Mouse (Mus musculus): ENCODE measurements around the gene Wnt7b.

Wnt7b gene

DNA sequence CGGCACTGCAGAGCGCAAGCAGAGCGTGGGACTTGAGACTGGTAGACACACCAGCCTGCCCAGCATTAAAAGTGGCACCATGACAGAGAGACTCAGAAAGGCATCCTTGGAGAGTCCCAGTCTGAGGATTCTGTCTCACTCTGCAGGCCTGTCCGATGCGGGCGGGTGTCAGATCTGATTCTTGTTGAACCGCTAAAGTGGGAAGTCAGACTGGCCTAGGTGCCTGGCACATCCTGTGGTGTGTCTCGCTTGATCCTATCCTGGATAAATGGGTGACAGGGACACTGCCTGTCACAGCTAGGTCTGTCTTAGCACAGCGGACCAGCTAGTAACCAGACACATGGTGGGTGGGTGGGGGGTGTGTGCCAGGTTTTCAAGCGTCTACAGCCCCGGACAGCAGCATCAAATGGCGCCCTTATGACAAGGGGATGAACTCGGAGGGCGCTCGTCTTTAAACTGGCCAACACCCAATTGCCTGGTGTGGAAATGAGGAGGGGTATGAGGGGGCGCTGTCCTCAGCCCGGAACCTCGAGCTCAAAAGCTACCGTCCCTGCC is at the start of gene Wnt7b:
Wnt7b (minus strand) TSS at position 118 of the 555 bp plus-strand sequence.
- no peak for DNase-seq

DNA sequence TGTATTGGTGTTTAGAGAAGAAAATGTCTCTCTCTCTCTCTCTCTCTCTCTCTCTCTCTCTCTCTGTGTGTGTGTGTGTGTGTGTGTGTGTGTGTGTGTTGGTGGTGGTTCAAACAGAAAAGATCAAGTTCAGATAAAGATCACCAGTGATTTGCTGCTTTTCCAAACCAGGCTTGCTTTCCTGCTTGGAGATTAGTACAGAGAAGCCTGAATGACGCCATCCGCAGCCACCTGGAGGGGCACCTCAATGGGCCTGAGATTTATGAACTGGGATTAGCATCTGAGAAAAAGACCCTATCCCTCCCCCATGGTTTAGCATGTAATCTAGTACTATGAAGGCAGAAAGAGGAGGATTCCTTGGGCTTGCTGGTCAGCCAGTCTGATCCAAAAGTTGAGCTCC is 49.3 kb upstream of the Wnt7b start:
- no peak for DNase-seq

DNA sequence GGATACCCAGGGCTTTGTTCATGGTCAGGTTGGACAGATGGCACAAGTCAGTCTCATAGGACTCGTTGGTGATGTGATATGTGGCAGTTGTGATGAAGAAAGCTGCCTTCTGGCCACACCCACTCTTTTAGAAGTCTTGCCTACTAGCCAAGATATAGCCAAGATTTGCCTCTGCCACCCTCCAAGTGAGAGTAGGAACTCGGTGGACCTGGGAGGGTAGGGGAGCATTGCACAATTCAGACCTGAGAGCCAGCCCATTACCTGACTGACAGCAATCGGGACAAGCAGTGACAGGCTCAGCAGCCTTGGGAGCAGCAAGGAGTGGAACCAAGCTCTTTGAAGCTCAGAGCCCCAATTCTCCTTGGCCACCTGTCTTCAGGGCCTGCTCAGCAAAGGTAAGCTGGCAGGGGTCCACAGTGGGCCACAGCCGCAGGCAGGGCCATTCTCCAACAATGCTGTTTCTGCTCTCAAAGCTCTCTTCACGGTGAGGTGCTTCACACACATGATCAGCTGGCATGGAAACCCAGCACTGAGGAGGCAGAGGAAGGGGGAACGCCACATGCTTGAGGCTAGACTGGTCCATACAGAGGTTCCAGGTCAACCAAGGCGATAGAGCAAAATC is 47.8 kb upstream of the Wnt7b start:
- no peak for DNase-seq

DNA sequence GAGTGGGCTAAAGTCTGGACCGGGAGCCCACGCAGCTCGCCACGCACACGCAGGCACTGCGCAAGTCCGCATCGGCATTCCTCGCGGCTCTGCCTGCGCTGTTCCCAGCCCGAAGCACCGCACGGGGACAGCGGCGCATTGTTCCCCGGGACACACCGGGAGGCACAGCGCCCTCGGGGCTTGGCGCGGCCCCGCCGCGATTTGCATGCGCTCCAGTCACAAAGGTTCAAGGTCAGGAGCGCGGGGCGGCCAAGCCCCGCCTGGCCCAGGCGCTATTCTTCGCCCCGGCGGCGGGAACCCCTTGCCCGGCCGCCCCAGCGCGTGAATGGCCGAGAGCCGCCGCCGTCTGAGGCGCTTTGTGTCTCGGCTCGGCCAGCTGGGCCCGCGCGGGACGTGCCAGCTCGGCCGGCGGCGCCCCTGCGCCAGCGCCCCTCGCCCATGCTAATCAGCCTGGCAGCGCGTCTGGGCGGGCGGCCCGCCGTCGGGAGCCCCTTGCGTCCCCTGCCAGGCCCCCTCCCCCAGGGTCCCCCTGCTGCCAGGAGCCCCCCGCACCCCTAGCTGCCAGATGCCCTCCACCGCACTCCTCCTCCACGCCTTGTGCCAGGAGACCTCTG is 43.5 kb upstream of the Wnt7b start:
- peak; percentile 95 for DNase-seq

DNA sequence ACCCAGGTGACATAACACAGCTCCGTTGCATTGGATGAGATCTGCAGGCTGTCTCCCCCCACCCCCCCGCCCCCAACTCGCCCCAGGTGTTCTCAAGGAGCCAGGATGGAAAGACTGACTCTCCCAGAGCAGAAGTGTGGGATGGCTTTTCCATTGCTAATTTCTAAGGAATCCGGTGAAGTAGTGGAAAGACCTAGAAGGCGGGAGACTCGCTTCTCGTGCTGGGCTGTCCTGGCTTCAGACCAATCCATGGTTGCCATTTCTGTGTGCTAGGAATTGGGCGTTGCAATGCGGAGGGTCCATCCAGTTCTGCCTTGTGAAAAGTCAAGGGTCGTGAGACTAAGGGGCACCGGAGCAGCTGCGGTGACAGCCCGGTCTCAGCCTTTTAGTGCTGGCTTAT is 39.9 kb upstream of the Wnt7b start:
- DNase-seq: no peak

DNA sequence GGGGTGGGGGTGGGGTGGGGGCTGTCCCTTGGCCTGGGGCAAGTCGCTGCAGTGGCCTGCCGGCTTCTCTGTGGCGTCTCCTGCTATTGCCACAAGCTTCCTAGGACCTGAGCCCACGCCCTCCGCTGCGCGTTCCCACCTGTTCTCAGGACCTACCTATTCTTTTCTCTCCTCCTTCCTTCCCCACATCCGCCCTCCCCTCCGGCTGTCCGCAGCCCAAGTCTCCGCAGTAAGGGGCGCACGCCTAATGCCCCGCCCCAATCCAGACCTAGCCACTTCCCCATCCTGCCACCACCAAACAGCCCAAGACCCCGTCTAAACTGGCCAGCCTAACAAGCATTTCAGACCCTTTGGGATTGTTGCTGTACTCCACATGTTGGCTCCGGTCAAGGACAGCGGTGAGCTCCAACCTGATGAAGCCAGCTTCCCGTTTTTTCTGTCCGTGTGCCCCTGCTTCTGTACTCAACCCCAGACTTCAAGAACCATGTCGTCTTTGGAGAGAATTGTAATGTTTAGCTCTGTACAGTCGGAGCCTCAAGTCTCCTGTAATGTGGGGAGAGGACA is 33.3 kb upstream of the Wnt7b start:
- peak; percentile 90 for DNase-seq

DNA sequence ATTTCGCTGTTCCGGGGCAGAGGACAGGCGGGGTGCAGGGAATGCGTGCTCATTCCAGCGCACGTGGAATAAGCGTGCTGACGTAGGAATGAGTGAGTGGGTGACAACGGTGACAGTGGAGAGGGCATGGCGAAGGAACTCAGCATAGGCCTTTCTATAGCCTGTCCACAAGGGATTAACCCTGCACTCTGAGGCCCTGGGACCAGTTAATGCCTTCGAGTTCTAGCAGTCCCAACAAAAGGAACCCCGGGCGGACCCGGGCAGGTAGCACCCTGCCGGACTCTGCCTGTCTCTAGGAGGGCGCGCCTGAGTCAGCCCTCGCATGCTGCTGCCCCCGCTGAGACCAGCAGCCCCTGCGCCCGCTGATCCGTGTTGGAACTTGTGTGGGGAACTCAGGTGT is 32.8 kb upstream of the Wnt7b start:
- no peak for DNase-seq

DNA sequence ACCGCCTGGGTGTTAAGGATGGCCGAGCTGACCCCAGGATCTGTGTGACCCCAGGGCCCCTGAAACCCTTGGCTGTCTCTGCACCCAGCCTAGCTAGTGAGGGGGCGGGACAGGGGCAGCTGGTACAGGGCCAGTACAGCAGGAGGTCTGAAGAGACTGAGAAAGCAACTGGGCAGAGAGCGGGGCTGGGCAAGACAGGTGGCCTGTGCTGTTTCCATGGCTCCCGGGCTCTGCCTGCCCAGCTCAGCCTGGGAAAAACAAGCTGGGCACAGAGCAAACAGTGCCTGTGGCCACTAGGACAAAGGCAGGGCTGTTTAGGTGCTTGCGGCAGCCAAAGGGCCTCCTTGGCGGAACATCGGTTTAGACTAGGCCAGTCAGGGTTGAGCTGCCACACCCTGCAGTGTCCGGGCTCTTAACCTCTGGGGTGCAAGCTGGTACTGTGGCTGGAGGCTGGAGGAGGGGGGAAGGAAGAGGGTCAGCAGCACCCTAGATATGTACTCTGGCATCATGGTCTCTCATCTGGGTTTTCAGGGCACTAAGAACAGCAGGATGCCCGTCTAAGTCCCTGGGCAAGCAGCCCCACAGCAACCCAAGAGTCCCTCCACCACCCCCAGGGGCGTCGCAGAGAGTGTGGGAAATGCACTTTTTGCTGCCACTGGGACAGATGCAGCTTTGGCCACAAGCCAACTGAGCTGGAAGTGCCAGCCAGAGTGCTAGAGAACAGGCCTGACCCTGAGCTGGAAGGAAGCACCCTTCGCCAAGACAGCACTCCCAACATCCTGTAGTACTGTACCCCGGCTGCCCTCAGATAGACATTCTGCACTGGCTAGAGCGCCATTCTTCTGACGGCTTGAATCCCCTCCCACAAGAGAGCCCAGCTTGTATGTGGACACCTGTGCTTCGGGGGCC is 31.3 kb upstream of the Wnt7b start:
- peak; percentile 96 for DNase-seq

DNA sequence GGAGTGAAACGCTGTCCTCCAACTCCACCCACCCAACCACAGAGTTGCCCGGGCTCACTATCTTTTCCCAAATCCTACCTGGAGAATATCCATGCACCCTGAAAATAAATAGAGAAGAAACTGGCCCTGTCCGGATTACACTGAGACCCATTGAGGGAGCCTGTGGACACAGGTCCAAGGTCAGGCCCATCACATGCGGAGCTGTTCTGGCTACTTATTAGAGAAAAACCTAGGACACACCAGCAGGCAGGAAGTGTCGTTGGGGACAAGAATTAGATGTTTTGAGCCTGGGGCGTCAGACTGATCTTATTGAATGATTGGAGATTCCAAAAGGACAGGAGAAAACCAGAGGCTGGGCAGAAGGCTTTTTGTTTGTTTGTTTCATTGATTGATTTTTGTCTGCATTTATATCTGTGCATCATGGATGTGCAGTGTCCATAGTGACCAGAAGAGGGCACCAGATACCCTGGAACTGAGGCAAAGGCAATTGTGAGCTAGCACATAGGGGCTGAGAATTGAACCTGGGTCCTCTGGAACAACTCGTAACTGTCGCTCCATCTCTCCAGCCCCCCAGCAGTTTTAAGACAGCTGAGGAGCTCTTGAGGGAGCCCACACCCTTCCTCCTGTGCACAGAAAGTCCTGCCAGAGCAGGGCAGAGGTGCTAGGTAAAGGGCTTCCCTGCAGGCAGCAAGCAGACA is 30.5 kb upstream of the Wnt7b start:
- peak; percentile 93 for DNase-seq

DNA sequence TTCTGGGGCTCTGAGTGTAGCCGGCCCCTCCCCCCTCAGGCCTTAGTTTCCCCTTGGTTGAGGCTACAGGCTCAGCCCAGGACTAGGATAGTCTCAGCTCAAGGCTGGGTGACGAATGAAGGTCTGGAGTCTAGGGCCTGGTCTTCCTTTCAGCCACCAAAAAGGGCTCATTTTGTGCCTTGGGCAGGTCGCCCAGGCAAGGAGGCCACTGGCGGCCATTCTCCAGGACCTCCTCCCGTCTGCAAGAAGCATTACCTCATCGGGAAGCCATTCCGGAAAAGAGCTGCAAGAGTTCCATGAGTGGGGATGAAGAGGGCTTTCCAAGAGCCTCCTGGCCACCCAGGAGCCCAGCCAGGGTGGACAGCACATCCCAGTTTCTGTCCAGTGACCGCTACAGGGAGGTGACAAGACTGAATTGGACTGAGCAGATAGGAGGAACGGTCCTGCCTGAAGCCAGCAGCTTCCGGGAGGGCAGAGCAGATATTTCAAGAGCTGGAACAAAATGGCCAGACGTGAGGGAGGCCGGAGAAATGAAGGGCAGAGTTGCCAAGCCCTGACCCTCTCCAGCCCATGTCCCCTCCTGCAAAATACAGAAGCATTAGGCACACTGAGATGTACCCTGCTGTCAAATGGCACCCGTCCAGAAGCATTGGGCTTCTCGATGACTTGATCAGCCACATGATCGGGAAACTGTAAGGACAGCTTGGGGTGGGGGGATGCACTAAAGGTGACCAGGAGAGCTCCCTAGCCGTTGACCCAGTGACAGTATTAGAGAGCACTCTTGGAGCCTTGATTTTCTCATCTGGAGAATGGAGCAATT is 29.6 kb upstream of the Wnt7b start:
- peak; percentile 99 for DNase-seq

DNA sequence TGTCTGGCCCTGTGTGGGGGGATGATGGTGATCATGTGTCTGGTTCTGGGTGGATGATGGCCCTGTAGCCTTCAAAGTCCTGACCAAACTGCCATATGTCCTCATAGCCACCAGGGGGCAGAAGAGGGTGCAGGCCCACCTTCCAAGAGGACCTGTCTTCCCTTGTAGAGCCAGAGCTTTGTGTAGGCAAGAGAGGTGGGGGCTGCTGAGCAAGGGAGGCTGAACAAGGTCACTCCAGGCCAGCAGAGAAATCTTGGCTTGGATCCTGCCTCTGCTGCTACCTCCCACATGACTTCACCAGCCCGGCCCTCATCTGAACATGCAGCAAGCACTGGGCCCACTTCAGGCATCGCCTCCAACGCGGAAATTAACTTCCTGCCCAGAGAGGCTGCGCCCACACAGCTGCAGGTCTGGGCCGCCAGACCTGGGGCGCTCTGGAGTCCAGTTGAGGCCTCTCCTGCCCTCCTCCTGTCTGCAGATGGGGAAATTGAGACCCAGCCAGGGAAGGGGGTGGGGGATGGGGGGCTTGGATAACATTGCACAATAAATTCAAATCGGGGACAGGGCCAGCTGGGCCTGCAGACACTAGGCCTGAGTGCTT is 28.4 kb upstream of the Wnt7b start:
- DNase-seq: peak; percentile 100

DNA sequence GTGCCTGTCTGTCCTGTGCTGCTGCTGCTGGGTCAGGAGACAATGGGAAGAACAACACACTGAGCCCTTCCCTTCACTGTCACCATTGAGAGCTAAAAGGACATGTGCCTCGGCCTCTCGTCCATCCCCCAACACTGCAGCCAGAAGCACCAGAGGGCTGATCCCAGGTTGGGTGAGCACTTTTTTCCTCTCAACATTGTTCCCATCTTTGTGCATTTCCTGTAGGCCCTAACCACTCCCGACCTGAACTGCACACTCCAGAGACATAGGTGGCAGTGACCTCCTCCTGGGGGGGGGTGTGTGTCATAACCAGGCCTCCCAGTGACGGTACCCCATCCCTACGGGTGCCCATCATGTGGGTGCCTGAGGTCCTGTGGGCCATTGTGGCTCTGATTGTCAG is 27.8 kb upstream of the Wnt7b start:
- peak; percentile 97 for DNase-seq

DNA sequence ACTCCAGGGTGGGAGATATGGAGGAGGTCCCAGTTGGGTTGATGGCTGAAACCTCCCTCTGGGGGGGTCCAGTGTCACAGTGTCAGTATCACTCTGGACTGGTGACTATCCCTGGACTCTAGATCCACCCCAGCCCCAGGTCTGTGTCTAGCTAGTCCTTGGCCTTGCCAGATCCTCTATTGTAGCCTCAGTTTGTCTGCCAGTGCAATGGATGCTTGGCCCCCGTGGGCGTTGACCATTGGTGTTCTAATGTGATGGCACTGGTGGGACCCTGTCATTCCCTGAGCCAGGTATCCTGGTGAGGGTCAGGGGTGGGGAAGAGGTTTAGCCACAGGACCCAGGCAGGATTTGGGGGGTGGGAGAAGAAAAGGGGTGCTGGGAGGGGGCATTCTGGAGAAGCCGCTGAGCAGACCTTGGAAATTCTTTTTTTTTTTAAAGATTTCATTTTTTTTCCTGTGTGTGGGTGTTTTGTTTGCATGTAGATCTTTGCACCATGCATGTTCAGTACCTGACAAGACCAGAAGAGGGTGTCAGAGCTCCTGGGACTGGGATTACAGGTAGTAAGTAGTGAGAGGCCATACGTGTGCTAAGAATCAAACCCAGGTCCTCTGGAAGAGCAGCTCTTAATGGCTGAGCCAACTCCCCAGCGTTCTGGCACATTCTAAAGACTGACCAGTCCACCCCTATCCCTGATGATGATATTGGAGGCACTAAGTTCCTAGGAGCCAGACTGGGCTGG is 27.2 kb upstream of the Wnt7b start:
- peak; percentile 93 for DNase-seq

DNA sequence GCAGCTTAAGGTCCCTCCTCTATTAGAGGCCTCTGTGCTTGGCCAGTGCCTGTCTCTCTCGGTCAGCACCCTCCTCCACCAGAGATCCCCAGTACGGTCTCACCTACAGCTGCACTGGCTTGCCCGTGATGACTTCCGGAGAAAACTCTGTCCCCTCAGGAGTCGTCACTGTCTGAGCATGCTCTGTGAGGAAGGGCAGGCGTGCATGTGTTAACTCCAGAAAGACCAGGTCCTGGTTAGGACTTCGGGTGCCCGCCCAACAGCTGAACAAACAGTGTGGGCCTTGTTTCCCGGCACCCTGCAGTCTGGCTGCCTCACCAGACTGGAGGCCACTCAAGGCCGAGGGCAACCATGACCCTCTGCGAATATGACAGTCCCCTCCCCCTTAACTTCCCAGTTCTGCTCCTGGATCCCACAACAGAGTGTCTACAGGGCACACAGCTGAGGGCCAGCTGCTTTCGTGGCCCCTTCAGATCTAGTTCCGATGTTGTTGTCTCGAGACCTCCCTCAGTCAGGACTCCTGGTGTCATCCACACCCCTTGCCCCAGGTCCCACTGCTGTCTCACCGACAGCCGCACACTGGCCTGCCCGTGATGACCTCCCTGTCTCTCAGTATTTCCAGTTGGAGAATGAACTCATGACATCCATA is 23.8 kb upstream of the Wnt7b start:
- DNase-seq: peak; percentile 97

DNA sequence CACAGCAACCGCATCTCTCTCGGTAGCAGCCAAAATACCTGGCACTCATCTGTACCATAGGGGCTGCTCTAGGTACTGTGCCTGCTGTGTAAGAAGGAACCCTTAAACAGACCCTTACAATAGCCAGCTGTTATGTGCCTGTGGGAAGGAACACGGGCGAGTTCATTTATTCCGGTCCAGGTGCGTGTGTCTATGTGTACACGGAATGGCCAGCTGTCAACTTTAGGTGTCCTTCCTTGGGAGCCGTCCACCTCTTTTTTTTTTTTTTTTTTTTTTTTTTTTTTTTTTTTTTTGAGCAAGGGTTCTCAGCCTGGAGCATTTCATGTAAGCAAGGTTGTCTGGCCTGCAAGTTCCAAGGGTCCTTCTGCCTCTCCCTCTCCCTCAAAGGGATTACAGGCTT is 22.7 kb upstream of the Wnt7b start:
- no peak for DNase-seq

DNA sequence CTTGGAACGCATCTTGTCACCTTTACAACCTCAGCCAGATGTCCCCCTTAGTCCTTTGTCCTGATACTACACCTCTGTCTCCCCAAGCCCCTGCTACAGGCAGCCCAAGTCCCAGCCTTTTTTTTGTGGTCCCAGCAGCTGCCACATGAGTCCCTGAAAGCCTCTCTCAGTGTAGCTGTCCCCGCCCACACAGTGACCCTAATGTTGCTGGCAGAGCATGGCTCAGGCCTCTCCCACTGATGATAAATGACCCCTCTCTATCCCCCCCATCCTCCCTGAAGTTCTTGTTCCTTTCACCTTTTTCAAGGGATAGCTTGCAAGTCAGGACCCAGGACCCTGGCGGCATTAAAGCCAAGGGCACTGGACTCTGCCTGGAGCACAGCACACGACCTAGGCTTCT is 22.2 kb upstream of the Wnt7b start:
- no peak for DNase-seq

DNA sequence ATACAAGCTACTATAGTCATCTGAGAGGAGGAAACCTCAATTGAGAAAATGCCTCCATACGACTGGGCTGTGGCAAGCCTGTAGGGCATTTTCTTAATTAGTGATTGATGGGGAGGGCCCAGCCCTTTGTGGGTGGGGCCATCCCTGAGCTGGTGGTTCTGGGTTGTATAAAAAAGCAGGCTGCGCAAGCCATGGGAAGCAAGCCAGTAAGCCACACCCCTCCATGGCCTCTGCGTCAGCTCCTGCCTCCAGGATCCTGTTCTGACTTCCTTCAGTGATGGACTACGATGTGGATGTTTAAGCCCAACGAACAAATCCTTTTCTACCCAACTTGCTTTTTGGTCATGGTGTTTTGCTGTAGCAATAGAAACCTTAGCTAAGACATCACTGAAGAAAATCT is 21.1 kb upstream of the Wnt7b start:
- peak; percentile 98 for DNase-seq

DNA sequence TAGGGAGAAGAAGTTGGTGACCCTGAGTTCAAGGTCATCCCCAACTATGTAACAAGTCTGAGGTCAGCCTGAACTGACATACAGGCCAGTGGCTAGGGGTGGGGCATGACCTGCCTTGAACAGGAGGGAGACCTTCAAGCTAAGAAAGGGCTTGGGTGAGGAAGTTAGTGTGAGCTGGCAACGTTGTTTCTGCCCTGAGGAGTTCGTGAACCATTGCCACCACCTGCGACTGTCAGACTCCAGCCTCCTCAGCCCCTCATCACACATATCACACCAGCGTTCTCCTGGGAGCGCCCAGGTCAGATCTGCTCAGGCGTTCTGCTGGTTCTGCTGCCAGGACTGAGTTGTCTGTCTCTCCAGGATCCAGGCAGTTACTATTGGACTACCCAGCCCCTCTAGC is 20.5 kb upstream of the Wnt7b start:
- no peak for DNase-seq

DNA sequence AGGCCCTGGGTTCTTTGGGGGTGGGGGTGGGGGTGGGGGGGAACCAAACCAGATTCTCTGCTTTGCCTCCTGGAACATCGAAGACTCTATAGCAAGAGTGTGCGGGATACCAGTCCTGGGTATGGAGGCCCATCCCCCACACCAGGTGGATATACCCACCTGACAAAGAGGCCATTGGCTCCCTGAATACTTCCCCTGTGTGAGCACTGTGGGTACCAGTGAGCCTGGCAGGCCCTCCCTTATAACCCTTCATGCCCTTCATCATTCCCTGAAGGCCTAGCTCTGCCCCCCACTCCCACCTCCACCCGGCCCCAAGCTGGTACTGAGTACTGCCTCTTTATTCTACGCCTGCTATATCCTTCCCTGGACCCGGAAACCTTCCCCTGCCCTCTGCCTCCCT is 19.7 kb upstream of the Wnt7b start:
- peak; percentile 93 for DNase-seq

DNA sequence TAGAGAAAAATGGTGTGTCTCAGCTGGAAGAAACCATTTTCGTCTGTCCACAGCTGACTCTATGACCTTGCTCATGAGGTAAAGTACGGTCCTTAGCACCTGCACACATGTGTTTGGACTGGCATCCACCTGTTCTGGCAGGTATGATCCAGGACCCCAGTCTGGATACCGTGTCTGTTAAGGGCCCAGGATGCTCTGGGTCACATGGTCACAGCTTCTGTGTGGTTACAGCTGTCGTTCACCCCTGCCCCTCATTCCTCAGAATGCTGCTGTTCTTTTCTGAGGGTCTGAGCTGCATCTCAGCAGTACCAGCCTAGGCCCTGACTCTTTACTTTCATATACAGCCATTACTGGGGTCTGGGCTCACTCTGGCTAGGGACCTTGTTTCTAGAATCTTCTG is 18.9 kb upstream of the Wnt7b start:
- DNase-seq: no peak

Data from heart, adult 11 months (tissue).